Mouse (Mus musculus) cortical plate, adult 2 months (tissue): ENCODE results near the gene Trim7. TPM values are rescaled to one million over a fixed set of nuclear protein-coding genes. Genes with fewer than 3 reads are reported as not detected.
"Not testable (repeated sequence)": the region's sequence is repeated elsewhere in the genome, so short reads cannot be mapped to it uniquely, and the experiment has no call there.

Experiments
- H3K27ac ChIP-seq: fragments of 200-500 bp; 2 replicates; pipeline ENCODE4 v1.5.1; 2012; ENCODE audit warnings: low read length, control low read depth, inconsistent platforms; ENCODE audit not compliant: insufficient read depth
- H3K4me1 ChIP-seq: fragments of 200-500 bp; 2 replicates; pipeline ENCODE4 v1.6.1; 2011; ENCODE audit warnings: low read length; ENCODE audit not compliant: control insufficient read depth, insufficient read depth
- H3K4me3 ChIP-seq: fragments of 200-500 bp; 2 replicates; pipeline ENCODE4 v1.5.1; 2011; ENCODE audit warnings: mild to moderate bottlenecking, low read length, control low read depth; ENCODE audit not compliant: insufficient read depth
- CTCF ChIP-seq: fragments of 200-500 bp; IDR thresholded peaks from 2 replicates; pipeline ENCODE4 v1.5.1; 2011; ENCODE audit warnings: mild to moderate bottlenecking, control low read depth, low read length; ENCODE audit not compliant: insufficient read depth; ENCODE audit errors: extremely low read depth
- POLR2A ChIP-seq: fragments of 200-500 bp; IDR thresholded peaks from 2 replicates; pipeline ENCODE4 v1.6.1; 2011; ENCODE audit warnings: mild to moderate bottlenecking, low read length, control low read depth; ENCODE audit not compliant: insufficient read depth; ENCODE audit errors: extremely low read depth
- polyA plus RNA-seq: library from polyadenylated mRNA; depleted of rRNA; stranded (reverse); fragments of >200 nt; gene quantifications from 2 replicates; pipeline ENCODE4 v1.2.3, GENCODE M21; 2012

The Trim7 gene
- polyA plus RNA-seq, 1 experiment: 4.3 TPM

- no peak overlapping the region for H3K4me3 ChIP-seq
- TF ChIP-seq CTCF (no peak), POLR2A (no peak)
- H3K27ac ChIP-seq: no peak overlapping the region
- H3K4me1 ChIP-seq: no peaks in the 10 kb centered on the region
Observed at GRCm38 (mm10) chr11:48845244-48845815, 19.4 kb downstream of the Trim7 start.

DNA sequence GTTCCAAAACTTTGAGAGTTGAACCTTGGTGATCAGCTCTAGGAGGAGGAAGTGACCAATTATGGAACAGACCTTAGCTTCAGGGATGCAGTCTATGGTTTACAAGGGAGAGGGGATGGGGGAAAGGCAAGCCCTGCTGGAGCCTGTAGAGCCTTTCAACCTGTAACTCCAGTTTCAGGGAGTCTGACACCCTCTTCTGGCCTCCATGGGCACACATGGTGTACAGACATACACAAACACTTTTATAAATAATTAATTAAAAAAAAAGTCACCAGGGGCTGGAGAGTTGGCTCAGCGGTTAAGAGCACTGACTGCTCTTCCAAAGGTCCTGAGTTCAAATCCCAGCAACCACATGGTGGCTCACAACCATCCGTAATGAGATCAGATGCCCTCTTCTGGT is 20.4 kb downstream of the Trim7 start:
- not testable (repeated sequence) for H3K4me1 ChIP-seq, H3K27ac ChIP-seq, H3K4me3 ChIP-seq

DNA sequence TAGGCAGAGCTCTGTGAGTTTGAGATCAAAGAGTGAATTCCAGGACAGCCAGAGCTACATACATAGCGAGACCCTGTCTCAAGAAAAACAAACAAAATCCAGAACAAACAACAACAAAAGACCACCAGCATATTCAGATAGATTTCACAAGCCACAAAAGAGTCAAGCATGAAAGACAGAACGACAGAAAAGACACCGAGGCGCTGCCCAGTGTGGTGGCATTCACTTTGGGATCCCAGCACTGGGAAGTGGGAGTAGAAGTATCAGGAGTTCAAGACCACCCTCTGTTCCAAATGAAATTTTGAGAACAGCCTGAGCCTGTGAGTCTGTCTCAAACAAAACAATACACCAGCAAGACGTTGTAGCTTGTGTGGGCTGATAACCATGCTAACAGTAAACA is 20.9 kb downstream of the Trim7 start:
- H3K4me3 ChIP-seq: no peak overlapping the region
- H3K27ac ChIP-seq: no peak overlapping the region
- H3K4me1 ChIP-seq: no peaks in the 10 kb centered on the region
- TF ChIP-seq POLR2A: no peak
- no peak for TF ChIP-seq CTCF

GRCm38 (mm10) chr11:48850240-48850639 is 24.3 kb downstream of the Trim7 start:
- TF ChIP-seq POLR2A (no peak), CTCF (no peak)
- Histone ChIP-seq H3K27ac (no peak overlapping the region), H3K4me1 (peaks cover 4% of the 10 kb centered on the region), H3K4me3 (no peak overlapping the region)

DNA sequence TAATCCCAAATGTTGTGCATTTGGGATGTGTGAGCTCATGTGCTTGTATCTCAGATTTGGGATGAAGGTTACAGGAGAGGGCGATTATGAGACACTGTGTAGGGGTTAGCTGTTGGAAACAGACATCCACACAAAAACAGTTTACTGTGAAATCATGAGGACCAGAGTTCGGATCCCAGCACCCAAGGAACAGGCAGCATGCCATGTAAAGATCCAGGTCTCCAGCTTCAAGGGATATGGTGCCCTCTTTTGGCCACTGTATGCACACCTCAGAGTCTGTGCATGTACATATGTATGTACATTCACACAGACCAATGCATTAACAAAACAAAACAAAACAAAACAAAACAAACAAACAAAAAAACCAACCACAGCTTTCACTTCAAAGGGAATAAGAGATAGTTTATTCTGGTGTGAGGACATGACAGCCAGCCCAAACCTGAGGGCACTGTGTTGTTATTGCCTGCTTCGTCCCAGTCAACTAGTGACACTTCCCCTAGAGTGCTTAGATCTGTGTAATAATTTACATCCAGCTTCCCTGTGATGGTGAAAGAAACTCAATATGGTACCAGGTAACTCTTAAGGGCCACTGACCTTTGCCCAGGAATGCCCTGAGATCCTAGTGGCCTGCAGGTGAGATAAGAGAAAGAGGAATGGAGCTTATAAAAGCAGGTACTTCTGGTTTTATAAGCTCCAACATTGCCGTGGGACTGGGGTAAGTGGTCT is 25.5 kb downstream of the Trim7 start:
- Histone ChIP-seq H3K27ac (no peak overlapping the region), H3K4me1 (peaks cover 4% of the 10 kb centered on the region), H3K4me3 (no peak overlapping the region)
- no peak for TF ChIP-seq POLR2A
- no peak for TF ChIP-seq CTCF

DNA sequence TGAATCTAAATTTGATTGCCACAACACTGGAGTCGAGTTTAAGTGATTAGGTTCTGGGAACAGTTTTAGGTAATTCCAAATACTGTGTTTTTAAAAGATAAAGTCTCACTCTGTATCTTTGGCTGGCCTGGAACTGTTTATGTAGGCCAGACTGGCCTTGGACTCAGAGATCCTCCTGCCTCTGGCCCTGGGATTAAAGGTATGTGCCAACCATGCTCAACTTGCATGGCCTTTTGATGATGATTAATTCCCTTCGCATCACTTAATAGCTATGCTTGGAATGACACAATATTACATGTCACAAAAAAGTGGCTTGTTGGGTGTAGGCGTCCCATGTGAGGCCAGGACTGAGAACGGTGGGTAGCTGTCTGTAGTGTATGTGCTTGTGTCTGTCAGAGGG is 26.2 kb downstream of the Trim7 start:
- Histone ChIP-seq H3K4me3 (no peak overlapping the region), H3K27ac (no peak overlapping the region)
- no peak for TF ChIP-seq POLR2A
- no peak for TF ChIP-seq CTCF

GRCm38 (mm10) chr11:48852624-48853473 is 26.9 kb downstream of the Trim7 start:
- Histone ChIP-seq H3K4me1 (peaks cover 4% of the 10 kb centered on the region), H3K27ac (no peak overlapping the region), H3K4me3 (peak overlapping the region; percentile 91)
- TF ChIP-seq POLR2A (no peak), CTCF (no peak)

More for the DNA sequence above, 26.2 kb downstream of the Trim7 start:
- peaks cover 4% of the 10 kb centered on the region for H3K4me1 ChIP-seq

DNA sequence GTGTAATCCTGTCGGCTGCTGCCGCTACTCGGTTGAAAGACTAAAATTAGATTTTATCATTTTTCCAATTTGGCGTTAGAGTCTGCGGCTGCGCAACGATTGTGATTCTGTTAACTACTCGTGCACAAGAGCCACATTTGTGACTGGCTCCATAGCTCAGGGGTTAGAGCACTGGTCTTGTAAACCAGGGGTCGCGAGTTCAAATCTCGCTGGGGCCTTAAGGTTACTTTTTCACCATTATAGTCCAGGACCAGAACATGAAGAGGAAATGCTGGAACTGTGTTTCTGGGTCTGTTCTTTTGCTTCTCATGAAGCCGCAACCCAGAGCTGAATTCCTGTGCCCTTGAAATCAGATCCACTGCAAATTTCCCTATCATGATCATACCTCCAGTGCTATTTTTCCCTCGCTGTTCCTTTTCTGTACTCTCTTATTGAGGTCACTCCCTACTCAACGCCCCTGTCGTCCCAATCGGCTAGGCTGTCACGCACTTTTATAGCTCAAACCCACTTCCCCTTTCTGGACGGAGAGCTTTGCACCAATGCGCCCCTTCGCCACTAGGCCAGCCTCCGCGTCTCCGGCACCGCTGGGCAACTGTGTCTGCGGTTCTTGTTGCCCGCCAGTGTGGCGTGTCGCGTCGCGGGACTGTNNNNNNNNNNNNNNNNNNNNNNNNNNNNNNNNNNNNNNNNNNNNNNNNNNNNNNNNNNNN is 27.7 kb downstream of the Trim7 start:
- H3K27ac ChIP-seq: no peak overlapping the region
- TF ChIP-seq CTCF: no peak

GRCm38 (mm10) chr11:48859014-48859413 is 33.1 kb downstream of the Trim7 start:
- no peak for TF ChIP-seq POLR2A
- TF ChIP-seq CTCF: 0 out of 2 replicates have a peak, but pooled peaks have one; percentile 32
- Histone ChIP-seq H3K27ac (no peak overlapping the region), H3K4me3 (no peak overlapping the region; the same call in 1 of the 2 replicates), H3K4me1 (peaks cover 1% of the 10 kb centered on the region; the same call in 1 of the 2 replicates)

More for the DNA sequence above, 27.7 kb downstream of the Trim7 start:
- peak overlapping the region; percentile 91 for H3K4me3 ChIP-seq
- peaks cover 4% of the 10 kb centered on the region for H3K4me1 ChIP-seq
